Comparison of ENCODE assay signal across 20 mouse cellular contexts in the genomic region with DNA sequence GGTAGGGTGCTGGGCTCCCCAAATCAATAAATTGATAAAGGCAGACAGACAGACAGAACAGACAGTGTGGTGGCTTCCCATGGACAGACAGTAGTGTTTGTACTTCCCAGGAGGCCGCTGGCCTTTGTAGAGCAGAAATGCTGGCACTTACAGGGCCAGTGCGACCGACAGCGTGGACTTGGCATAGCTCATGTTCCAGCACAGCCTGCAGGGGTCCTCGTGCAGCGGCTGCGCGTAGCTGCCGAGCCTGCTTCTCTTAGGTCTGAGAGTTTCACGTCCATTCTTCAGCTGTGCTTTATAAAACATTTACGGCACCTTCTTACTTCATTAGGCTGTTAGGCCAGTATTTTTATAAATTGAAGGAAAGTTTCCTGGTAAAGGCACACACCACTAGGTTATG. TPM values are rescaled to one million over a fixed set of nuclear protein-coding genes. Genes with fewer than 3 reads are reported as not detected.
DNase-seq lines count a peak whose midpoint lies in the region; ATAC-seq and TF ChIP-seq lines count a peak whose summit lies in the region.
"Had no signal": no experiment of that assay in that cellular context is flagged by ENCODE, and none has a peak within 500 bp of the region (broad histone marks: within the 10 kb centered on the region; RNA-seq: fewer than 3 reads in every experiment).

No protein-coding gene starts in this region.

- no peaks in the 10 kb centered on the region for H3K27me3 ChIP-seq in E14TG2a.4 (ENCODE audit: insufficient read depth, low read length)
- H3K27me3 ChIP-seq in embryonic facial prominence, embryonic 14.5 days (replicated peaks; ENCODE audit: control insufficient read depth, insufficient read depth, low read length), result no peaks in the 10 kb centered on the region
- H3K27me3 ChIP-seq: embryonic facial prominence, embryonic 15.5 days; hindbrain, embryonic 13.5 days; liver, embryonic 13.5 days; neural tube, embryonic 13.5 days; Patski had no signal

- H3K36me3 ChIP-seq in E14TG2a.4 (ENCODE audit: insufficient read depth, low read length), result peaks cover 73% of the 10 kb centered on the region
- peaks cover 37% of the 10 kb centered on the region; the same call in 1 of the 2 replicates for H3K36me3 ChIP-seq in embryonic facial prominence, embryonic 14.5 days (ENCODE audit: control insufficient read depth, insufficient read depth, low read length)

- peak; percentile 43 for TF ChIP-seq CTCF in layer of hippocampus, adult 2 months (conservative IDR thresholded peaks at IDR 0.05)
- TF ChIP-seq CTCF in E14TG2a.4 (conservative IDR thresholded peaks at IDR 0.05; ENCODE audit: low read length), result 0 out of 2 replicates have a peak, but pooled peaks have one; percentile 4

- no peak overlapping the region for H3K4me3 ChIP-seq in layer of hippocampus, adult 2 months
- H3K4me3 ChIP-seq in E14TG2a.4 (replicated peaks; ENCODE audit: low read length), result no peak overlapping the region
- H3K4me3 ChIP-seq in embryonic facial prominence, embryonic 14.5 days (ENCODE audit: low read depth, low read length), result no peak overlapping the region
- H3K4me3 ChIP-seq: embryonic facial prominence, embryonic 15.5 days; heart, embryonic 10.5 days; hindbrain, embryonic 13.5 days; liver, embryonic 13.5 days; neural tube, embryonic 13.5 days had no signal

- H3K9ac ChIP-seq in embryonic facial prominence, embryonic 14.5 days (ENCODE audit: low read depth, low read length), result no peak overlapping the region
- H3K9ac ChIP-seq: embryonic facial prominence, embryonic 15.5 days; hindbrain, embryonic 13.5 days; liver, embryonic 13.5 days; neural tube, embryonic 13.5 days had no signal

- H3K9me3 ChIP-seq in E14TG2a.4 (ENCODE audit: low read length), result no peaks in the 10 kb centered on the region
- no peaks in the 10 kb centered on the region for H3K9me3 ChIP-seq in embryonic facial prominence, embryonic 14.5 days (ENCODE audit: control insufficient read depth, low read length)
- H3K9me3 ChIP-seq: embryonic facial prominence, embryonic 15.5 days; heart, embryonic 10.5 days; hindbrain, embryonic 13.5 days; liver, embryonic 13.5 days; neural tube, embryonic 13.5 days had no signal

- peak; percentile 3 for DNase-seq in embryo, embryonic 10.5 days (ENCODE audit: low spot score)
- no peak for DNase-seq in embryo, embryonic 11 days
- no peak for DNase-seq in layer of hippocampus, adult 2 months (ENCODE audit: low spot score in 2 of 2)
- DNase-seq in layer of hippocampus, adult 8-10 months (ENCODE audit: low spot score in 2 of 2), result no peak
- no peak for DNase-seq in embryonic facial prominence, embryonic 14.5 days (ENCODE audit: low spot score)
- DNase-seq: adrenal gland, postnatal 25 days; gastrocnemius, postnatal 36 days; heart, postnatal 14 days; kidney, adult 11 months; liver, embryonic 13.5 days; right cerebral cortex, postnatal 25 days; thymus, postnatal 4 days had no signal

- 76% methylated on average over 11 of the region's 11 CpGs for whole genome bisulfite sequencing in embryonic facial prominence, embryonic 14.5 days

- no peaks in the 10 kb centered on the region; the same call in 1 of the 2 replicates for H3K4me1 ChIP-seq in E14TG2a.4 (replicated peaks; ENCODE audit: low read depth, low read length)
- H3K4me1 ChIP-seq in embryonic facial prominence, embryonic 14.5 days (ENCODE audit: control insufficient read depth, insufficient read depth, low read length), result no peaks in the 10 kb centered on the region
- H3K4me1 ChIP-seq: heart, embryonic 10.5 days; hindbrain, embryonic 13.5 days; liver, embryonic 13.5 days; neural tube, embryonic 13.5 days had no signal

- no peak overlapping the region for H3K27ac ChIP-seq in layer of hippocampus, adult 2 months
- peak overlapping the region; percentile 48 for H3K27ac ChIP-seq in embryonic facial prominence, embryonic 14.5 days (replicated peaks; ENCODE audit: low read depth, low read length)
- H3K27ac ChIP-seq: embryonic facial prominence, embryonic 15.5 days; heart, embryonic 10.5 days; hindbrain, embryonic 13.5 days; liver, embryonic 13.5 days; neural tube, embryonic 13.5 days had no signal

- H3K4me2 ChIP-seq in embryonic facial prominence, embryonic 14.5 days (ENCODE audit: low read depth, low read length), result no peak overlapping the region
- H3K4me2 ChIP-seq: embryonic facial prominence, embryonic 15.5 days; hindbrain, embryonic 13.5 days; liver, embryonic 13.5 days; neural tube, embryonic 13.5 days had no signal

- no peak for ATAC-seq in embryonic facial prominence, embryonic 14.5 days (ENCODE audit: low read depth)
- no peak for ATAC-seq in monocyte, adult 5-6 weeks (replicated peaks; ENCODE audit: insufficient number of reproducible peaks, low FRiP score, low TSS enrichment, poor library complexity, severe bottlenecking)
- ATAC-seq: activated CD4-positive, CD25-positive, alpha-beta regulatory T cell, adult 4 months; Patski had no signal

RNA-seq across cellular contexts. Expression of a gene that starts 20.5 kb away (rescaled TPM):
- total RNA-seq in layer of hippocampus, adult 2 months (2021), result 10 to 100 TPM; 11.0 to 13.6 TPM
- 10 to 100 TPM; 13.3 to 14.6 (median 13.8) TPM for total RNA-seq in layer of hippocampus, adult 8-10 months (2022)
- 5.5 and 6.8 TPM in 2 replicates for polyA plus RNA-seq in embryonic facial prominence, embryonic 14.5 days (2014; fragmentation: Nextera tagmentation; extraction: Ambion mirVana)
- total RNA-seq in monocyte, adult 5-6 weeks (2017), result 4.4 to 6.2 TPM (median 5.6 TPM) in 3 replicates

RNA-seq across cellular contexts. Expression of a gene that starts 25.4 kb away (rescaled TPM):
- 10 to 100 TPM; 32.4 to 40.1 TPM for total RNA-seq in layer of hippocampus, adult 2 months (2021)
- 10 to 100 TPM; 34.7 to 38.2 (median 36.4) TPM for total RNA-seq in layer of hippocampus, adult 8-10 months (2022)
- polyA plus RNA-seq in embryonic facial prominence, embryonic 14.5 days (2014; fragmentation: Nextera tagmentation; extraction: Ambion mirVana), result 8.0 TPM in 2 replicates
- total RNA-seq in monocyte, adult 5-6 weeks (2017), result 13.9 to 28.9 TPM (median 15.4 TPM) in 3 replicates

RNA-seq across cellular contexts. Expression of a gene that starts 55.8 kb away (rescaled TPM):
- 10 to 100 TPM; 21.2 to 27.5 TPM for total RNA-seq in layer of hippocampus, adult 2 months (2021)
- 10 to 100 TPM; 20.4 to 37.6 (median 30.4) TPM for total RNA-seq in layer of hippocampus, adult 8-10 months (2022)
- 3.9 and 4.7 TPM in 2 replicates for polyA plus RNA-seq in embryonic facial prominence, embryonic 14.5 days (2014; fragmentation: Nextera tagmentation; extraction: Ambion mirVana)
- total RNA-seq in monocyte, adult 5-6 weeks (2017), result 2.8 to 12.0 TPM (median 3.1 TPM) in 3 replicates
